Mouse (Mus musculus) heart, embryonic 14.5 days (tissue): ENCODE results near the gene Cntnap5c. TPM values are rescaled to one million over a fixed set of nuclear protein-coding genes. Genes with fewer than 3 reads are reported as not detected.
"Not testable (repeated sequence)": the region's sequence is repeated elsewhere in the genome, so short reads cannot be mapped to it uniquely, and the experiment has no call there.

Source experiments
- ATAC-seq: fragments of 200-750 bp; cut with Nextera tagmentation; 2 replicates; pipeline ENCODE4 v1.8.0; 2017; ENCODE audit warnings: low read depth, moderate TSS enrichment; ENCODE audit not compliant: insufficient number of reproducible peaks, insufficient read depth, low FRiP score
- H3K27ac ChIP-seq, 2 experiments: fragments of 200-500 bp in 1 of 2; fragments of 300-500 bp in 1 of 2; sonication (generic) in 1 of 2; replicated peaks in 1 of 2; 2 replicates each; pipeline ENCODE4 v1.5.1; 2012 to 2014; ENCODE audit warnings: low read depth in 2 of 2, low read length in 2 of 2, control low read depth in 1 of 2, mild to moderate bottlenecking in 1 of 2, mixed read lengths in 1 of 2; ENCODE audit not compliant: control insufficient read depth in 1 of 2, insufficient read depth in 1 of 2
- H3K27me3 ChIP-seq: fragments of 300-500 bp; sonication (generic); 2 replicates; pipeline ENCODE4 v1.6.1; 2014; ENCODE audit warnings: mild to moderate bottlenecking, low read length, control low read depth; ENCODE audit not compliant: control insufficient read depth, insufficient read depth
- H3K36me3 ChIP-seq: fragments of 300-500 bp; sonication (generic); 2 replicates; pipeline ENCODE4 v1.6.1; 2014; ENCODE audit warnings: mild to moderate bottlenecking, control low read depth, low read length, mixed read lengths; ENCODE audit not compliant: control insufficient read depth, insufficient read depth
- H3K4me1 ChIP-seq, 2 experiments: fragments of 200-500 bp in 1 of 2; fragments of 300-500 bp in 1 of 2; sonication (generic) in 1 of 2; 2 replicates each; pipeline ENCODE4 v1.6.1; 2012 to 2014; ENCODE audit warnings: low read length in 2 of 2, control low read depth in 1 of 2, mixed read lengths in 1 of 2; ENCODE audit not compliant: control insufficient read depth in 2 of 2, insufficient read depth in 2 of 2
- H3K4me2 ChIP-seq: fragments of 300-500 bp; sonication (generic); 2 replicates; pipeline ENCODE4 v1.6.1; 2014; ENCODE audit warnings: mild to moderate bottlenecking, low read length
- H3K4me3 ChIP-seq, 2 experiments: fragments of 200-500 bp in 1 of 2; fragments of 300-500 bp in 1 of 2; sonication (generic) in 1 of 2; 2 replicates each; pipeline ENCODE4 v1.5.1; 2012 to 2014; ENCODE audit warnings: low read length in 2 of 2, mild to moderate bottlenecking in 2 of 2, control low read depth in 1 of 2, low read depth in 1 of 2, moderate library complexity in 1 of 2; ENCODE audit not compliant: control insufficient read depth in 1 of 2, insufficient read depth in 1 of 2
- H3K9ac ChIP-seq: fragments of 300-500 bp; sonication (generic); 2 replicates; pipeline ENCODE4 v1.6.1; 2014; ENCODE audit warnings: mild to moderate bottlenecking, low read length
- H3K9me3 ChIP-seq: fragments of 300-500 bp; sonication (generic); 2 replicates; pipeline ENCODE4 v1.6.1; 2016; ENCODE audit warnings: low read length, control low read depth; ENCODE audit not compliant: control insufficient read depth
- WGBS: fragments of 180-500 bp; shearing (Covaris S2); extraction: QIAGEN DNeasy Blood & Tissue Kit; methylation state at CpG from one replicate; pipeline ENCODE4 v1.1.7; 2014; 5-methylcytosine and 5-hydroxymethylcytosine counted together
- polyA plus RNA-seq: library from polyadenylated mRNA; unstranded; fragments of >200 nt; fragmentation: Nextera tagmentation; extraction: Ambion mirVana; gene quantifications from 2 replicates; pipeline ENCODE4 v1.2.1, GENCODE M21; 2014

Gene Cntnap5c
- polyA plus RNA-seq, 1 experiment from 2014 or later: not detected

DNA sequence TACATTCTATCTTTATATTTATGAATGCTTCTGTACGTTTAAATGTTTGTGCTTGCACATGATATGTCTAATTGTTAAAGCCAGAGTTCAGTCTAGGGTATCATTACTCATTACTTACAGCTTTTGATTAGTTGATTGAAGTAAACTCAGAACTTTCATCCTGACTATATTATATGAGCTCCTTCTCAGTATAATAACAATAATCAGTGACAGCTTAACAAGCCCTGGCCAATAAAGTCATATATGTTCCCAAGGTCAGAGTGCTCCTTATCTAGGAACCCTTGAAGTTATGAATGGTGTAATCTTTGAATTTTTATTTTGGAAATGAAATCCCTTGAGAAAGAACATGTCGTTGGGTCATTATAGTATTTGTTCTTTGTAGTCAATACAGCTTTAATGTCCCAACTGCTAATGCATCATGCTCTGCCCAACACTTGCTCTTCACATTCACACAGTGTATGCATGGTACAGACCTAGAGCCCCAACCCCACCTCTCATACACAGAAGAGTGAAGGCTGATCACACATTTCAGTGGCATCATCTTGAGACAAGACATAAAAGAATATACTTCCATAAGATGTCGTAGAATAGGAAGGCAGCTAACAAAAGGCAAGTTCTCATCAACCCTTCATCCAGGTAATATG lies 27.4 kb downstream of the Cntnap5c start:
- H3K27me3 ChIP-seq: no peaks in the 10 kb centered on the region
- no peaks in the 10 kb centered on the region for H3K9me3 ChIP-seq
- no peak overlapping the region for H3K27ac ChIP-seq
- no peak overlapping the region for H3K9ac ChIP-seq
- H3K4me1 ChIP-seq: no peaks in the 10 kb centered on the region
- H3K4me3 ChIP-seq: no peak overlapping the region
- 68% methylated on average over 3 of the region's 3 CpGs for WGBS
- H3K36me3 ChIP-seq: no peaks in the 10 kb centered on the region
- H3K4me2 ChIP-seq: no peak overlapping the region
- no peak for ATAC-seq

DNA sequence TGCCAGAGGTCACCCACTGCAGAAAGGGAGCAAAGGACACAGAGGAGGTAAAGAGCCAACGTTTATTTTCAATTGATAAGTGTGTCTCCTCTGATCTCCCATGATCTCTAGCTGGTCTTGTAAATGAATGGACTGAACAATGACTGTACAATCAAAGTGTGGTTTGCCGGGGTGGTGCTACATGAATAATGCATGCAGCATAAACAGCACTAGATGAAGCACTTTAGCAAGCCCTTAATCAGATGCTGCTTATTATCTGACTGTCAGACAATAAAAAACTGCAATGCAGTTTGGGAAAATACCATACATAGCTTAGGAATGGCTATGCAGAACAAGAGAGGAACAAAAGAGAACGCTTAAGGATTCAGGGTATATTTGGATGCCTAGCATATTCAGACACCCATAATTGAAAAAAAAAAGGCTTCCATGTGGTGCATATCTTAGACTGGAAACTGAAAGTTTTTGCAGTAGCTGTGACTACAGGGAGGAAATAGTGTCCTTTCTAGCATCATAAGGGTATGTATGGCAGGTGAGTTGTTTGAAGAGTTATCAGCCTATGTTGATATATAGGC lies 30.1 kb downstream of the Cntnap5c start:
- Histone ChIP-seq H3K4me2 (no peak overlapping the region), H3K27ac (no peak overlapping the region), H3K4me1 (no peaks in the 10 kb centered on the region), H3K4me3 (no peak overlapping the region), H3K27me3 (no peaks in the 10 kb centered on the region), H3K36me3 (no peaks in the 10 kb centered on the region), H3K9ac (no peak overlapping the region), H3K9me3 (no peaks in the 10 kb centered on the region)
- WGBS: 69% methylated on average over 3 of the region's 3 CpGs
- no peak for ATAC-seq

DNA sequence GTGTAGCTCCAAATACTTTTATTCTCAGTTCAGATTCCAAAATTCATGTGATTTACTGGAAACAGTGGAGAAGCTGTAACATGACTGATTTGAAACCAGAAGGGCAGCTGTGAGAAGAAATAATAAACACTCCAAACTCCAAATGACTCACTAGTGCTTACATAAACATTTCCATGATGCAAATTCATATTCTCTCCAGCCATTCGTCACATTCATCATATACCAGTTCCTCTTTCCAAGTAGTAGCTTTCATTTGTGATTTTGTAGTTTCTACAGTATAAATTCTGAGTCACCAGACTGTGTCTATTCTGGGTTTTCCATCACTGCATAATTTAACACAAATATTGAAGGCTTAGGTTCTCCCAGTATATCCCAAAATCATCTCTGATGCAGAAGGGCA lies 31.8 kb downstream of the Cntnap5c start:
- Histone ChIP-seq H3K9ac (no peak overlapping the region), H3K4me1 (no peaks in the 10 kb centered on the region), H3K27me3 (no peaks in the 10 kb centered on the region), H3K27ac (no peak overlapping the region), H3K9me3 (no peaks in the 10 kb centered on the region), H3K4me3 (no peak overlapping the region), H3K36me3 (no peaks in the 10 kb centered on the region), H3K4me2 (no peak overlapping the region)
- 59% methylated on average over 1 of the region's 1 CpGs for WGBS
- no peak for ATAC-seq

DNA sequence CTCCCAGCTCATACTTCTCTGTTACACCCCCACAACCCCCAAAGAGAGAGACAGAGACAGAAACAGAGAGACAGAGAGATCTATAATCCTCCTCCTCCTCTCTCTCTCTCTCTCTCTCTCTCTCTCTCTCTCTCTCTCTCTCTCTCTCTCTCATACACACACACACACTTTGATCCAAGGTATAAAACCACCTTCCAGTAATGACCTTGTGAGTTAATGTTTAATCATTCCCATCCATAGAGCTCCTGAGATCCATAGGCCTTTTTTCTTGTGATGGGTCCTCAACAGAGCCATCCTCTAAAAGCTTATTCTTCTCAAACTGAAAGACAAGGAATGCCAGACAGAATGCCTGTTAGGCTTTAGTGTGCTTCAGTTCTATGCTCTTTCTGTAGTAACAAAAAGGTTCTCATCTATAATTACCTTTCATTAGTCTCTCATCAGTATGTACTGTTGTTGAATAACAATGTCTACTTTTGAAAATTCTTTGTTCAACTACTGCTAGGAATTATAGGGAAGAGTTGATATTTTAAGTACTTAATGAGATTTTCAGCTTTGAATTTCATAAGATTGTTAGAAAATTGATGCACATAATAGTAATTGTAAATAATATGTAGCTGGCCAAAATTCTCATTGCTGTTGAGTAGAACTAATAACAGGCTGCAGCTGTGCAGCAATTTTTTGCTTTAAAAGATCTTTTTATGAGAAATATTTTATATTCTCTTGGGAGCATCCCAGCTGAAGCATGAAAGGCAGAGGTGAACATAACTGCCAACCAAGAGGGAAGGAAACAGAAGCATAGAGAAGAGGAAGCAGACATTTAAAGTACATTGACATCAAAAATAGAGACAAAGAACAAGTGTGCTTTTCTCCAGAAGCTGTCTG lies 68.0 kb downstream of the Cntnap5c start:
- H3K36me3 ChIP-seq: no peaks in the 10 kb centered on the region
- no peak overlapping the region for H3K27ac ChIP-seq
- no peak overlapping the region for H3K4me3 ChIP-seq
- no peaks in the 10 kb centered on the region for H3K4me1 ChIP-seq
- ATAC-seq: no peak
- no peak overlapping the region for H3K4me2 ChIP-seq
- no peak overlapping the region for H3K9ac ChIP-seq
- no peaks in the 10 kb centered on the region for H3K9me3 ChIP-seq
- no peaks in the 10 kb centered on the region for H3K27me3 ChIP-seq

DNA sequence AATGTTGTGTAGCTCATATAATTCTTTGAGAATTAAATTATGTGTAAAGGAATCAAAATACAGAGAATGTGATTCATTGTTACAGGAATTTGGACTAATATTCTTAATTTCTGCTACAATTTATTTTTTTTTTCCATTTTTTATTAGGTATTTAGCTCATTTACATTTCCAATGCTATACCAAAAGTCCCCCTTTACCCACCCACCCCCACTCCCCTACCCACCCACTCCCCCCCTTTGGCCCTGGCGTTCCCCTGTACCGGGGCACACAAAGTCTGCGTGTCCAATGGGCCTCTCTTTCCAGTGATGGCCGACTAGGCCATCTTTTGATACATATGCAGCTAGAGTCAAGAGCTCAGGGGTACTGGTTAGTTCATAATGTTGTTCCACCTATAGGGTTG lies 86.4 kb downstream of the Cntnap5c start:
- not testable (repeated sequence) for H3K9me3 ChIP-seq, H3K4me1 ChIP-seq, H3K4me3 ChIP-seq, H3K36me3 ChIP-seq, ATAC-seq, H3K27me3 ChIP-seq, H3K4me2 ChIP-seq, H3K27ac ChIP-seq, H3K9ac ChIP-seq
- WGBS: no CpG with 5 or more reads among the region's 4 CpGs

DNA sequence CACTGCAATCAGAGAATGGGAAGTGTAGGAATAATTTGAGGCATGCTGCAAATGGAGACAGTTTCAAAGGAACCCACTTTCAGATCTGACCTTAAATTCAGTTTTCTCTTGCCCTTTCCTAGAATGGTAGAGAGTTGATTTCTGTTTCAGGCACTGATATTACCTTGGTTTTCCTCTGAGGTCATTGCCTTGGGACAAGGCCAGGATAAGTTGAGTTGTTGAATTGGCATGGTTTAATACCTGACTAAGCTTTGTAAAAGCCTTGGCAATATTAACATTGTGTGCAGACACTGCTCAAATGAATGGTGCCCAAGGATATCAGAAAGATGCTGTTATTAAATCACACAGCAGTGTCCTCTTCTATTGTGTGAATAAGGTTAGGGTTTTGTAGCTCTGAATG lies 96.6 kb downstream of the Cntnap5c start:
- no peaks in the 10 kb centered on the region for H3K36me3 ChIP-seq
- no peaks in the 10 kb centered on the region for H3K9me3 ChIP-seq
- H3K27me3 ChIP-seq: no peaks in the 10 kb centered on the region
- no peak for ATAC-seq
- no peak overlapping the region for H3K4me2 ChIP-seq
- no peak overlapping the region for H3K27ac ChIP-seq
- no peak overlapping the region for H3K9ac ChIP-seq
- no peaks in the 10 kb centered on the region for H3K4me1 ChIP-seq
- no peak overlapping the region for H3K4me3 ChIP-seq

DNA sequence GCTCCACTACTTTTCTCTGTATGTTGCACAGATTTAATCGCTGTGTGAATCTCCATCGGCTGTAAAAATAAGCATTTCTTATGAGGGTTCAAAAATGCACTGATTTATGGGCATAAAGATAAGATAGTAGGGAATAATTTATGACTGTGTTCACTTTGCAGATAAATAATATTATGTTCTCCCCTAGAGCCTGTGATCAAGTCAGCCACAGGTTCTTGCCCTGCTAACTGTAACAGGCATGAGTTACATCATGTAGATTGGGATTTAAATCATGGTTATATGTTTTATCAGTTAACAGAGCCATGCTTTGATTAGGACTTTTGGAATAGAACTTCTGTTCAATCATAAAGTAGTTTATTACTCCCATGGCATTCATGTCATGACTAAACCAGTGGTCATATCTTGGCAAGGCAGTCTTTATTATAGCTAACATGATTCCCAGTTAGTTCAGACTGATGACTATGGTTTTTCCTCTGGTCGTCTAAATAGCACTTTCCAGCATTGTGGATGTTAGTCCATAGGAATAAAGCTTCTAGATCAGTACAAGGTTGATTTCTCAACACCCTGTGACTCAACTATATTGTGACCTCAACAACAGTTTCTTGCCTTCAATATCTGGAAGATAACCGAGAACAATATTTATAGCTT lies 118.5 kb downstream of the Cntnap5c start:
- no peaks in the 10 kb centered on the region for H3K9me3 ChIP-seq
- H3K27me3 ChIP-seq: no peaks in the 10 kb centered on the region
- no peak for ATAC-seq
- H3K4me1 ChIP-seq: no peaks in the 10 kb centered on the region
- H3K4me2 ChIP-seq: no peak overlapping the region
- no peak overlapping the region for H3K4me3 ChIP-seq
- no peak overlapping the region for H3K27ac ChIP-seq
- no peaks in the 10 kb centered on the region for H3K36me3 ChIP-seq
- WGBS: 65% methylated on average over 4 of the region's 4 CpGs
- no peak overlapping the region for H3K9ac ChIP-seq
